Mouse (Mus musculus): ENCODE measurements around the gene Tubgcp6. TPM values are rescaled to one million over a fixed set of nuclear protein-coding genes. Genes with fewer than 3 reads are reported as not detected.

Tubgcp6 gene
- polyA plus RNA-seq, 1 experiment from 2014 or later, result 9.1 TPM

GRCm38 (mm10) chr15:89078208-89078836, 44.6 kb downstream of the Tubgcp6 start:
- Histone ChIP-seq H3K36me3 (ENCODE audit: control insufficient read depth, insufficient read depth) (peaks cover 20% of the 10 kb centered on the region), H3K4me2 (ENCODE audit: low read depth, low read length) (peak overlapping the region; percentile 91), H3K27me3 (ENCODE audit: control insufficient read depth, insufficient read depth, low read length) (no peaks in the 10 kb centered on the region), H3K4me1 (ENCODE audit: control insufficient read depth, insufficient read depth, low read length) (peaks cover 37% of the 10 kb centered on the region), H3K9ac (ENCODE audit: low read length) (peak overlapping the region; percentile 93), H3K27ac (ENCODE audit: low read length) (peak overlapping the region; percentile 12; the same call in 1 of the 2 replicates), H3K9me3 (replicated peaks; ENCODE audit: control insufficient read depth, low read length) (no peaks in the 10 kb centered on the region), H3K4me3 (ENCODE audit: low read length) (peak overlapping the region; percentile 80)
- 48% methylated on average over 9 of the region's 9 CpGs for WGBS
- no peak for ATAC-seq (replicated peaks; ENCODE audit: extremely low read depth, insufficient read depth, low FRiP score)

- H3K27me3 ChIP-seq (ENCODE audit: control insufficient read depth, insufficient read depth, low read length), result no peaks in the 10 kb centered on the region
- peak overlapping the region; percentile 86 for H3K27ac ChIP-seq (ENCODE audit: low read length)
- peak overlapping the region; percentile 91 for H3K4me2 ChIP-seq (ENCODE audit: low read depth, low read length)
- peaks cover 6% of the 10 kb centered on the region for H3K36me3 ChIP-seq (ENCODE audit: control insufficient read depth, insufficient read depth)
- ATAC-seq (replicated peaks; ENCODE audit: extremely low read depth, insufficient read depth, low FRiP score), result peak; percentile 5
- H3K9ac ChIP-seq (ENCODE audit: low read length), result peak overlapping the region; percentile 93
- H3K9me3 ChIP-seq (replicated peaks; ENCODE audit: control insufficient read depth, low read length), result no peaks in the 10 kb centered on the region
- peak overlapping the region; percentile 80 for H3K4me3 ChIP-seq (ENCODE audit: low read length)
- WGBS, result under 1% methylated on average over 28 of the region's 39 CpGs
- peaks cover 42% of the 10 kb centered on the region for H3K4me1 ChIP-seq (ENCODE audit: control insufficient read depth, insufficient read depth, low read length)
Measured at GRCm38 (mm10) chr15:89076156-89076731, 46.7 kb downstream of the Tubgcp6 start.

- H3K36me3 ChIP-seq (ENCODE audit: control insufficient read depth, insufficient read depth), result no peaks in the 10 kb centered on the region; the same call in 1 of the 2 replicates
- H3K4me3 ChIP-seq (ENCODE audit: low read length), result peak overlapping the region; percentile 80
- no peaks in the 10 kb centered on the region for H3K27me3 ChIP-seq (ENCODE audit: control insufficient read depth, insufficient read depth, low read length)
- peak overlapping the region; percentile 91 for H3K4me2 ChIP-seq (ENCODE audit: low read depth, low read length)
- H3K27ac ChIP-seq (ENCODE audit: low read length), result peak overlapping the region; percentile 97
- peak; percentile 90 for ATAC-seq (replicated peaks; ENCODE audit: extremely low read depth, insufficient read depth, low FRiP score)
- H3K9ac ChIP-seq (ENCODE audit: low read length), result peak overlapping the region; percentile 93
- H3K4me1 ChIP-seq (ENCODE audit: control insufficient read depth, insufficient read depth, low read length), result peaks cover 42% of the 10 kb centered on the region
- WGBS, result 1% methylated on average over 40 of the region's 59 CpGs
- no peaks in the 10 kb centered on the region for H3K9me3 ChIP-seq (replicated peaks; ENCODE audit: control insufficient read depth, low read length)
Measured at GRCm38 (mm10) chr15:89075478-89076147, 47.3 kb downstream of the Tubgcp6 start.

GRCm38 (mm10) chr15:89074613-89075477, 48.1 kb downstream of the Tubgcp6 start, which contains the start of gene Trabd:
TSS of gene Trabd (plus strand) at chr15:89075124.
- no peaks in the 10 kb centered on the region for H3K36me3 ChIP-seq (ENCODE audit: control insufficient read depth, insufficient read depth)
- peak within 1 kb of the TSS; percentile 93 for H3K9ac ChIP-seq (ENCODE audit: low read length)
- H3K27ac ChIP-seq (ENCODE audit: low read length), result peak within 1 kb of the TSS; percentile 97
- WGBS, result 13% methylated on average over 11 of the region's 11 CpGs
- no peaks in the 10 kb centered on the region for H3K9me3 ChIP-seq (replicated peaks; ENCODE audit: control insufficient read depth, low read length)
- ATAC-seq (replicated peaks; ENCODE audit: extremely low read depth, insufficient read depth, low FRiP score), result no peak; the same call in 1 of the 2 replicates
- peak within 1 kb of the TSS; percentile 80 for H3K4me3 ChIP-seq (ENCODE audit: low read length)
- peaks cover 42% of the 10 kb centered on the region for H3K4me1 ChIP-seq (ENCODE audit: control insufficient read depth, insufficient read depth, low read length)
- H3K27me3 ChIP-seq (ENCODE audit: control insufficient read depth, insufficient read depth, low read length), result 0 out of 2 replicates have a peak, but pooled peaks cover under 1% of the 10 kb centered on the region
- H3K4me2 ChIP-seq (ENCODE audit: low read depth, low read length), result peak within 1 kb of the TSS; percentile 91

GRCm38 (mm10) chr15:89073993-89074603, 48.8 kb downstream of the Tubgcp6 start:
- Histone ChIP-seq H3K36me3 (ENCODE audit: control insufficient read depth, insufficient read depth) (no peaks in the 10 kb centered on the region), H3K27me3 (ENCODE audit: control insufficient read depth, insufficient read depth, low read length) (0 out of 2 replicates have a peak, but pooled peaks cover 3% of the 10 kb centered on the region), H3K27ac (ENCODE audit: low read length) (peak overlapping the region; percentile 97), H3K9me3 (replicated peaks; ENCODE audit: control insufficient read depth, low read length) (no peaks in the 10 kb centered on the region), H3K4me1 (ENCODE audit: control insufficient read depth, insufficient read depth, low read length) (peaks cover 42% of the 10 kb centered on the region), H3K9ac (ENCODE audit: low read length) (peak overlapping the region; percentile 0), H3K4me3 (ENCODE audit: low read length) (no peak overlapping the region), H3K4me2 (ENCODE audit: low read depth, low read length) (peak overlapping the region; percentile 91)
- 0 out of 2 replicates have a peak, but pooled peaks have one; percentile 4 for ATAC-seq (replicated peaks; ENCODE audit: extremely low read depth, insufficient read depth, low FRiP score)
- 42% methylated on average over 10 of the region's 10 CpGs for WGBS

GRCm38 (mm10) chr15:89070606-89071005, 52.3 kb downstream of the Tubgcp6 start:
- ATAC-seq (replicated peaks; ENCODE audit: extremely low read depth, insufficient read depth, low FRiP score), result no peak
- Histone ChIP-seq H3K27me3 (ENCODE audit: control insufficient read depth, insufficient read depth, low read length) (peaks cover 24% of the 10 kb centered on the region), H3K27ac (ENCODE audit: low read length) (no peak overlapping the region), H3K4me3 (ENCODE audit: low read length) (no peak overlapping the region), H3K9ac (ENCODE audit: low read length) (no peak overlapping the region), H3K4me1 (ENCODE audit: control insufficient read depth, insufficient read depth, low read length) (peaks cover 19% of the 10 kb centered on the region), H3K4me2 (ENCODE audit: low read depth, low read length) (no peak overlapping the region), H3K36me3 (ENCODE audit: control insufficient read depth, insufficient read depth) (no peaks in the 10 kb centered on the region), H3K9me3 (replicated peaks; ENCODE audit: control insufficient read depth, low read length) (no peaks in the 10 kb centered on the region)
- WGBS, result 70% methylated on average over 24 of the region's 24 CpGs

GRCm38 (mm10) chr15:89069336-89069840, 53.5 kb downstream of the Tubgcp6 start:
- ATAC-seq (replicated peaks; ENCODE audit: extremely low read depth, insufficient read depth, low FRiP score), result no peak
- Histone ChIP-seq H3K4me2 (ENCODE audit: low read depth, low read length) (no peak overlapping the region), H3K27ac (ENCODE audit: low read length) (no peak overlapping the region), H3K4me1 (ENCODE audit: control insufficient read depth, insufficient read depth, low read length) (peaks cover 12% of the 10 kb centered on the region), H3K4me3 (ENCODE audit: low read length) (no peak overlapping the region), H3K9ac (ENCODE audit: low read length) (no peak overlapping the region), H3K9me3 (replicated peaks; ENCODE audit: control insufficient read depth, low read length) (no peaks in the 10 kb centered on the region), H3K27me3 (ENCODE audit: control insufficient read depth, insufficient read depth, low read length) (peaks cover 24% of the 10 kb centered on the region), H3K36me3 (ENCODE audit: control insufficient read depth, insufficient read depth) (no peaks in the 10 kb centered on the region)
- 78% methylated on average over 19 of the region's 19 CpGs for WGBS

- ATAC-seq (replicated peaks; ENCODE audit: extremely low read depth, insufficient read depth, low FRiP score), result no peak
- no peaks in the 10 kb centered on the region for H3K36me3 ChIP-seq (ENCODE audit: control insufficient read depth, insufficient read depth)
- no peak overlapping the region for H3K4me2 ChIP-seq (ENCODE audit: low read depth, low read length)
- peaks cover 24% of the 10 kb centered on the region for H3K27me3 ChIP-seq (ENCODE audit: control insufficient read depth, insufficient read depth, low read length)
- no peak overlapping the region for H3K4me3 ChIP-seq (ENCODE audit: low read length)
- H3K27ac ChIP-seq (ENCODE audit: low read length), result no peak overlapping the region
- H3K4me1 ChIP-seq (ENCODE audit: control insufficient read depth, insufficient read depth, low read length), result 0 out of 2 replicates have a peak, but pooled peaks cover 4% of the 10 kb centered on the region
- WGBS, result 39% methylated on average over 26 of the region's 26 CpGs
- no peaks in the 10 kb centered on the region for H3K9me3 ChIP-seq (replicated peaks; ENCODE audit: control insufficient read depth, low read length)
- H3K9ac ChIP-seq (ENCODE audit: low read length), result no peak overlapping the region
Measured at GRCm38 (mm10) chr15:89068226-89068625, 54.7 kb downstream of the Tubgcp6 start.
